Mouse (Mus musculus): ENCODE measurements around the gene Abcg1. TPM values are rescaled to one million over a fixed set of nuclear protein-coding genes. Genes with fewer than 3 reads are reported as not detected.

Gene Abcg1
- polyA plus RNA-seq, 1 experiment: 0.94 TPM

DNA sequence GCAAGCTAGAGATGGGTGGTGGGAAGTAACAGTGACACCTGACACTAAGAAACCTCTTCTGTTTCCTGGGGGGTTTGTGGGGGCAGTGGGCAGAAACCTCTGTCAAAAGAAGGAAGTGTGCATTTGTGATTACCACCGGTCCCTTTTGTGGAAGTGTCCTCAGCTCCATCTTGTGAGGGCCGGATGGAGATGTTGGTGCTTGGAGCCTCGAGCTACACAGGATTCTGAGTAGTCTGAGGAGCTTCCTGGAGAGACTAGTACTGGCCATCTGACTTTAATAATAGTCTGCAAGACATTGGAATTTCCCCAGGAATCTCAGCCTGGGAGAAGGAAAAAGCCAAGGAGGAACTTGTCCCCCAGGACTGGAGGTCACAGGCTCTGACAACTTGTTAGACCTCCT, 17.2 kb downstream of the Abcg1 start:
- Histone ChIP-seq H3K79me2 (ENCODE audit: control insufficient read depth, insufficient read depth) (no peaks in the 10 kb centered on the region), H3ac (ENCODE audit: control insufficient read depth, insufficient read length) (no peak overlapping the region), H3K27me3 (ENCODE audit: control insufficient read depth, insufficient read depth, insufficient read length) (no peaks in the 10 kb centered on the region), H3K4me3 (no peak overlapping the region), H3K36me3 (ENCODE audit: control insufficient read depth, insufficient read depth) (no peaks in the 10 kb centered on the region), H3K4me2 (ENCODE audit: low read depth) (no peak overlapping the region)
- TF ChIP-seq USF1 (IDR thresholded peaks at IDR 0.05; ENCODE audit: low read depth) (no peak), MYOD1 (IDR thresholded peaks at IDR 0.05; ENCODE audit: control insufficient read depth in 1 of 3, insufficient read length in 2 of 3, low read depth in 2 of 3) (no peak), POLR2AphosphoS2 (IDR thresholded peaks at IDR 0.05; ENCODE audit: insufficient read length, low read depth) (no peak), CEBPB (IDR thresholded peaks at IDR 0.05; ENCODE audit: insufficient read depth, poor library complexity, severe bottlenecking) (no peak), REST (IDR thresholded peaks at IDR 0.05; ENCODE audit: insufficient read depth, insufficient read length) (no peak), MAX (IDR thresholded peaks at IDR 0.05; ENCODE audit: low read depth) (no peak), POLR2A (IDR thresholded peaks at IDR 0.05; ENCODE audit: insufficient read length, low read depth) (no peak), E2F4 (IDR thresholded peaks at IDR 0.05; ENCODE audit: insufficient read depth) (no peak), TCF12 (IDR thresholded peaks at IDR 0.05; ENCODE audit: insufficient read depth, poor library complexity, severe bottlenecking) (no peak), TCF3 (IDR thresholded peaks at IDR 0.05; ENCODE audit: insufficient read length, low read depth) (no peak), SRF (IDR thresholded peaks at IDR 0.05; ENCODE audit: control insufficient read depth, insufficient read length, low read depth) (no peak), MYOG (IDR thresholded peaks at IDR 0.05; ENCODE audit: control insufficient read depth in 1 of 3, insufficient read depth in 1 of 3, insufficient read length in 2 of 3, low read depth in 2 of 3) (no peak)

DNA sequence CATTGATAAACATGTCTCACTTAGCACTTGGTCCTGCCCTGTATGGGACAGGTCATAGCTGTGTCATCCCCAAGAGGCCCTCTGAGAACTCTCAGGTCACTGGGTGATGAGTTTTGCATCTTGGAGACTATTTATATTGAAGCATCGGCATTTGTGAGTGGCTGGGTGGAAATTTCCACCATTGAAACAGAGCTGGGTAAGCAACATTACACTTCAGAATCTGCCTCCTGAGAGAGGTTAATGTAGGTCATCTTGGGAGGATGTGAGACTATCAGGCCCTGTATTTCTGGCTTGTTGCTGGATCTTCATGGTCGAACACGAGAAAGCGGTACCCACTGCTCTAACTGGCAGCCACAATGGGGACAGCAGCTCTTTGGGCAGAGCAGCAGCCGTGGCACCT, 18.0 kb downstream of the Abcg1 start:
- H3K36me3 ChIP-seq (ENCODE audit: control insufficient read depth, insufficient read depth): no peaks in the 10 kb centered on the region
- H3K79me2 ChIP-seq (ENCODE audit: control insufficient read depth, insufficient read depth): no peaks in the 10 kb centered on the region
- no peaks in the 10 kb centered on the region for H3K27me3 ChIP-seq (ENCODE audit: control insufficient read depth, insufficient read depth, insufficient read length)
- no peak overlapping the region for H3K4me3 ChIP-seq
- H3K4me2 ChIP-seq (ENCODE audit: low read depth): no peak overlapping the region
- TF ChIP-seq MYOG (IDR thresholded peaks at IDR 0.05; ENCODE audit: control insufficient read depth in 1 of 3, insufficient read depth in 1 of 3, insufficient read length in 2 of 3, low read depth in 2 of 3) (no peak), SRF (IDR thresholded peaks at IDR 0.05; ENCODE audit: control insufficient read depth, insufficient read length, low read depth) (no peak), TCF12 (IDR thresholded peaks at IDR 0.05; ENCODE audit: insufficient read depth, poor library complexity, severe bottlenecking) (no peak), POLR2AphosphoS2 (IDR thresholded peaks at IDR 0.05; ENCODE audit: insufficient read length, low read depth) (no peak), MYOD1 (IDR thresholded peaks at IDR 0.05; ENCODE audit: control insufficient read depth in 1 of 3, insufficient read length in 2 of 3, low read depth in 2 of 3) (no peak), TCF3 (IDR thresholded peaks at IDR 0.05; ENCODE audit: insufficient read length, low read depth) (no peak), REST (IDR thresholded peaks at IDR 0.05; ENCODE audit: insufficient read depth, insufficient read length) (no peak), CEBPB (IDR thresholded peaks at IDR 0.05; ENCODE audit: insufficient read depth, poor library complexity, severe bottlenecking) (no peak), POLR2A (IDR thresholded peaks at IDR 0.05; ENCODE audit: insufficient read length, low read depth) (no peak), USF1 (IDR thresholded peaks at IDR 0.05; ENCODE audit: low read depth) (no peak), MAX (IDR thresholded peaks at IDR 0.05; ENCODE audit: low read depth) (no peak), E2F4 (IDR thresholded peaks at IDR 0.05; ENCODE audit: insufficient read depth) (no peak)
- no peak overlapping the region for H3ac ChIP-seq (ENCODE audit: control insufficient read depth, insufficient read length)

DNA sequence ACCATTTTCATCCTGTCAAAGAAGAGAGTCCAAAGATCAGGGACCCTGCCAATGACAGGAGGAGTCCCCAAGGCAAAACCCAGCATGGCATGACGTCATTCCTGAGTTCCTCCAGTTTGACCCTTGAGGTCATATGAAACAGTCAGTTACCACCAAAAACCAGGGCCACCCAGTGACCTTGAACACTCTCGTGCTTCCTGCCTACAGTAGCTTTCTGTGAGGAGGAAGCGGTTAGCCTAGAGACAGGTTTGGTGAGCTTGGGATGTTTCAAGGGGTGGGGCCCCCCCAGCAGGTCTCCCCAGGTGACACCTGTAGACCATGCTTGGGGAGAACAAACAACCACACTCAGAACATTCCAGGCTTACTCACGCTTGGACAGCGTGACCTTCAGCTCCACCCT, 20.1 kb downstream of the Abcg1 start:
- Histone ChIP-seq H3K4me3 (no peak overlapping the region), H3K27me3 (ENCODE audit: control insufficient read depth, insufficient read depth, insufficient read length) (no peaks in the 10 kb centered on the region), H3ac (ENCODE audit: control insufficient read depth, insufficient read length) (no peak overlapping the region), H3K4me2 (ENCODE audit: low read depth) (no peak overlapping the region), H3K36me3 (ENCODE audit: control insufficient read depth, insufficient read depth) (no peaks in the 10 kb centered on the region), H3K79me2 (ENCODE audit: control insufficient read depth, insufficient read depth) (no peaks in the 10 kb centered on the region)
- TF ChIP-seq MYOG (IDR thresholded peaks at IDR 0.05; ENCODE audit: control insufficient read depth in 1 of 3, insufficient read depth in 1 of 3, insufficient read length in 2 of 3, low read depth in 2 of 3) (no peak), MAX (IDR thresholded peaks at IDR 0.05; ENCODE audit: low read depth) (no peak), E2F4 (IDR thresholded peaks at IDR 0.05; ENCODE audit: insufficient read depth) (no peak), POLR2AphosphoS2 (IDR thresholded peaks at IDR 0.05; ENCODE audit: insufficient read length, low read depth) (no peak), TCF12 (IDR thresholded peaks at IDR 0.05; ENCODE audit: insufficient read depth, poor library complexity, severe bottlenecking) (no peak), MYOD1 (IDR thresholded peaks at IDR 0.05; ENCODE audit: control insufficient read depth in 1 of 3, insufficient read length in 2 of 3, low read depth in 2 of 3) (no peak), USF1 (IDR thresholded peaks at IDR 0.05; ENCODE audit: low read depth) (no peak), SRF (IDR thresholded peaks at IDR 0.05; ENCODE audit: control insufficient read depth, insufficient read length, low read depth) (no peak), CEBPB (IDR thresholded peaks at IDR 0.05; ENCODE audit: insufficient read depth, poor library complexity, severe bottlenecking) (no peak), TCF3 (IDR thresholded peaks at IDR 0.05; ENCODE audit: insufficient read length, low read depth) (no peak), REST (IDR thresholded peaks at IDR 0.05; ENCODE audit: insufficient read depth, insufficient read length) (no peak), POLR2A (IDR thresholded peaks at IDR 0.05; ENCODE audit: insufficient read length, low read depth) (no peak)

DNA sequence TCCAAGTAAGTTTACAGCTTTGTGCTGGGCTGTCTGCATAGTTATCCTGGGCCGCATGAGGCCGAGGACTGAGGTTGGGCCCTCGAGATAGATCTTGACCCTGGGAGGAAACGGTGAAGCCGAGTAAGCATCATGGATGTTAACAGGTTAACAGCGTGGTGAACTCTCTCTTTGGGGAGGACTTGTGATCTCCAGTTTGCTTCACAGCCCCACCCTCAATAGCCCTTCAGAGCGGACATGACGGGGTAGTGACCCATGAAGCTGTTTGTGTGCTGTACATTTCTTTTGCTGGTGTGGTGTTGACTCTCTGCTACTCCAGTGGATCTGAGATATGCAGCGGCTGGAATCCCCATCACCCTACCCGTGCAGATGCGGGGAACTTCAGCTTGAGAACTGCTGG, 21.1 kb downstream of the Abcg1 start:
- H3K36me3 ChIP-seq (ENCODE audit: control insufficient read depth, insufficient read depth): no peaks in the 10 kb centered on the region
- H3ac ChIP-seq (ENCODE audit: control insufficient read depth, insufficient read length): no peak overlapping the region
- TF ChIP-seq CEBPB (IDR thresholded peaks at IDR 0.05; ENCODE audit: insufficient read depth, poor library complexity, severe bottlenecking) (no peak), TCF12 (IDR thresholded peaks at IDR 0.05; ENCODE audit: insufficient read depth, poor library complexity, severe bottlenecking) (no peak), POLR2AphosphoS2 (IDR thresholded peaks at IDR 0.05; ENCODE audit: insufficient read length, low read depth) (no peak)
- H3K4me3 ChIP-seq: no peak overlapping the region
- no peaks in the 10 kb centered on the region for H3K27me3 ChIP-seq (ENCODE audit: control insufficient read depth, insufficient read depth, insufficient read length)
- no peak overlapping the region for H3K4me2 ChIP-seq (ENCODE audit: low read depth)
- H3K79me2 ChIP-seq (ENCODE audit: control insufficient read depth, insufficient read depth): no peaks in the 10 kb centered on the region

Data from myocyte (in vitro differentiated cells).